Mouse (Mus musculus) CH12.LX (cell line): ENCODE measurements around the gene Ptgir. TPM values are rescaled to one million over a fixed set of nuclear protein-coding genes. Genes with fewer than 3 reads are reported as not detected.

Experiments used
- DNase-seq: peaks from one replicate; pipeline ENCODE4 v3.0.0-alpha.2; 2013; ENCODE audit errors: extremely low read depth
- H3K27ac ChIP-seq: 2 replicates; pipeline ENCODE4 v1.5.1; 2012; ENCODE audit warnings: low read depth, mild to moderate bottlenecking, control low read depth, moderate library complexity; ENCODE audit not compliant: insufficient read depth
- H3K27me3 ChIP-seq: replicated peaks from 2 replicates; pipeline ENCODE3; 2012; ENCODE audit warnings: inconsistent platforms
- H3K36me3 ChIP-seq, 2 experiments: replicated peaks in 1 of 2; 2 replicates each; pipeline versions ENCODE3 to v1.6.1; 2012; ENCODE audit warnings: inconsistent platforms in 1 of 2, low read length in 1 of 2, mild to moderate bottlenecking in 1 of 2, mixed read lengths in 1 of 2, moderate library complexity in 1 of 2; ENCODE audit not compliant: control insufficient read depth in 1 of 2, insufficient read depth in 1 of 2
- H3K4me1 ChIP-seq, 2 experiments: 2 replicates each; pipeline ENCODE4 v1.6.1; 2012; ENCODE audit warnings: inconsistent platforms in 1 of 2, moderate library complexity in 1 of 2; ENCODE audit not compliant: insufficient read depth in 2 of 2, control insufficient read depth in 1 of 2
- H3K4me2 ChIP-seq: 2 replicates; pipeline ENCODE4 v1.6.1; 2012; ENCODE audit warnings: low read depth, mild to moderate bottlenecking, control low read depth; ENCODE audit not compliant: poor library complexity, insufficient read depth, severe bottlenecking
- H3K4me3 ChIP-seq, 3 experiments: fragments of 150-350 bp in 1 of 3; sonication (generic) in 1 of 3; replicated peaks in 1 of 3; 2 replicates each; pipeline versions ENCODE3 to v1.5.1; 2011 to 2012; ENCODE audit warnings: low read depth in 2 of 3, low read length in 2 of 3, mild to moderate bottlenecking in 2 of 3, moderate library complexity in 2 of 3, control low read depth in 1 of 3, improper control_type of control experiment in 1 of 3, inconsistent platforms in 1 of 3, mixed read lengths in 1 of 3; ENCODE audit not compliant: poor library complexity in 1 of 3
- H3K79me2 ChIP-seq: replicated peaks from 2 replicates; pipeline ENCODE4 v1.6.1; 2012; ENCODE audit warnings: mild to moderate bottlenecking, moderate library complexity; ENCODE audit not compliant: control insufficient read depth, poor library complexity, insufficient read depth, severe bottlenecking; ENCODE audit errors: extremely low read depth
- H3K9ac ChIP-seq: 2 replicates; pipeline ENCODE4 v1.6.1; 2012; ENCODE audit warnings: low read depth, mild to moderate bottlenecking, control low read depth, moderate library complexity; ENCODE audit not compliant: insufficient read depth
- H3K9me3 ChIP-seq: replicated peaks from 2 replicates; pipeline ENCODE3; 2012; ENCODE audit warnings: low read length, inconsistent platforms, mixed read lengths
- BHLHE40 ChIP-seq: IDR thresholded peaks from 2 replicates; pipeline ENCODE4 v1.6.1; 2011; ENCODE audit warnings: mild to moderate bottlenecking, low read depth, low read length, improper control_type of control experiment
- CHD2 ChIP-seq: IDR thresholded peaks from 2 replicates; pipeline ENCODE4 v1.6.1; 2011; ENCODE audit warnings: low read length, improper control_type of control experiment
- EP300 ChIP-seq: IDR thresholded peaks from 2 replicates; pipeline ENCODE4 v1.6.1; 2011; ENCODE audit warnings: low read length, improper control_type of control experiment
- ETS1 ChIP-seq: conservative IDR thresholded peaks from 2 replicates; pipeline ENCODE4 v1.6.1; 2012; ENCODE audit warnings: low read depth, mild to moderate bottlenecking, inconsistent platforms, low read length, improper control_type of control experiment, moderate library complexity
- JUND ChIP-seq: conservative IDR thresholded peaks from 2 replicates; pipeline ENCODE4 v1.6.1; 2011; ENCODE audit warnings: low read depth, low read length, improper control_type of control experiment
- MAZ ChIP-seq: IDR thresholded peaks from 2 replicates; pipeline ENCODE4 v1.6.1; 2012; ENCODE audit warnings: low read depth, mild to moderate bottlenecking, inconsistent platforms, low read length, improper control_type of control experiment, moderate library complexity
- MXI1 ChIP-seq: IDR thresholded peaks from 2 replicates; pipeline ENCODE4 v1.6.1; 2011; ENCODE audit warnings: mild to moderate bottlenecking, low read depth, low read length, improper control_type of control experiment
- NRF1 ChIP-seq: IDR thresholded peaks from 2 replicates; pipeline ENCODE4 v1.6.1; 2014; ENCODE audit warnings: low read depth, mild to moderate bottlenecking, inconsistent platforms, low read length, improper control_type of control experiment, moderate library complexity
- PAX5 ChIP-seq: IDR thresholded peaks from 2 replicates; pipeline ENCODE4 v1.6.1; 2012; ENCODE audit warnings: low read length, inconsistent platforms, mixed read lengths
- POLR2AphosphoS2 ChIP-seq: IDR thresholded peaks from 2 replicates; pipeline ENCODE4 v1.6.1; 2011; ENCODE audit warnings: low read depth, low read length, improper control_type of control experiment
- SIN3A ChIP-seq: IDR thresholded peaks from 2 replicates; pipeline ENCODE4 v1.6.1; 2012; ENCODE audit warnings: low read length, improper control_type of control experiment, inconsistent platforms
- SMC3 ChIP-seq: IDR thresholded peaks from 2 replicates; pipeline ENCODE4 v1.6.1; 2011; ENCODE audit warnings: low read depth, low read length, improper control_type of control experiment
- TBP ChIP-seq: conservative IDR thresholded peaks from 2 replicates; pipeline ENCODE4 v1.6.1; 2011; ENCODE audit warnings: low read depth, low read length, improper control_type of control experiment
- TCF12 ChIP-seq: IDR thresholded peaks from 2 replicates; pipeline ENCODE4 v1.6.1; 2014; ENCODE audit warnings: low read depth, mild to moderate bottlenecking, inconsistent platforms, low read length, improper control_type of control experiment
- USF2 ChIP-seq: conservative IDR thresholded peaks from 2 replicates; pipeline ENCODE4 v1.6.1; 2011; ENCODE audit warnings: low read depth, low read length, improper control_type of control experiment
- ZKSCAN1 ChIP-seq: IDR thresholded peaks from 2 replicates; pipeline ENCODE4 v1.6.1; 2012; ENCODE audit warnings: low read depth, inconsistent platforms, low read length, improper control_type of control experiment, borderline replicate concordance
- dilution Hi-C: fragments of 300-500 bp; cut with MboI; formaldehyde crosslinking; loops from 2 replicates; pipeline ENCODE4 v1.14.3; 2020; ENCODE audit warnings: low sequenced_read_pairs; ENCODE audit not compliant: extremely low pct_unique_long_range_greater_than_20kb, extremely low pct_ligation_motif_present
- in situ Hi-C: fragments of 300-500 bp; cut with MboI; formaldehyde crosslinking; loops from 3 replicates; pipeline ENCODE4 v1.14.3; 2019; ENCODE audit warnings: low sequenced_read_pairs, low pct_ligation_motif_present, low pct_unique_long_range_greater_than_20kb, mixed read lengths
- polyA plus RNA-seq: library from polyadenylated mRNA; unstranded; fragments of >175 nt; gene quantifications from 2 replicates; pipeline ENCODE4 v1.2.1, GENCODE M21; 2012; ENCODE audit warnings: low read depth; ENCODE audit not compliant: insufficient read length
- total RNA-seq, 2 experiments: library from RNA; depleted of rRNA; stranded (reverse); fragments of 300-350 nt in 1 of 2; fragments of >200 nt in 1 of 2; gene quantifications; 2 replicates each; pipeline ENCODE4 v1.2.3; 2012 to 2014

Ptgir gene
- total and polyA plus RNA-seq, 3 experiments = 3.8 to 31.1 (median 7.0) TPM

GRCm38 (mm10) chr7:16908367-16908766, 2.1 kb downstream of the Ptgir start:
- Histone ChIP-seq H3K79me2 (no peaks in the 10 kb centered on the region), H3K27ac (no peak overlapping the region), H3K4me1 (peaks cover 44 to 70% of the 10 kb centered on the region in 2 experiments), H3K9me3 (no peaks in the 10 kb centered on the region), H3K27me3 (no peaks in the 10 kb centered on the region), H3K9ac (peak overlapping the region; percentile 42; the same call in 1 of the 2 replicates), H3K36me3 (peaks cover 3 to 39% of the 10 kb centered on the region in 2 experiments), H3K4me2 (peak overlapping the region; percentile 42), H3K4me3 (peak overlapping the region in 2 of 3 experiments; percentile 52 to 63)
- in situ Hi-C loops (loop anchor here (5.0 kb wide), 2 partner anchors 36 to 91 kb away; partner anchors contain the start of genes Fkrp and Strn4), dilution Hi-C loops (no loop called here)
- DNase-seq = no peak
- TF ChIP-seq CHD2 (no peak), MAZ (no peak), NRF1 (no peak), USF2 (no peak), SIN3A (no peak), POLR2AphosphoS2 (no peak), ZKSCAN1 (no peak), EP300 (no peak), TBP (no peak), ETS1 (no peak), PAX5 (no peak), MXI1 (no peak), JUND (no peak), BHLHE40 (no peak)

DNA sequence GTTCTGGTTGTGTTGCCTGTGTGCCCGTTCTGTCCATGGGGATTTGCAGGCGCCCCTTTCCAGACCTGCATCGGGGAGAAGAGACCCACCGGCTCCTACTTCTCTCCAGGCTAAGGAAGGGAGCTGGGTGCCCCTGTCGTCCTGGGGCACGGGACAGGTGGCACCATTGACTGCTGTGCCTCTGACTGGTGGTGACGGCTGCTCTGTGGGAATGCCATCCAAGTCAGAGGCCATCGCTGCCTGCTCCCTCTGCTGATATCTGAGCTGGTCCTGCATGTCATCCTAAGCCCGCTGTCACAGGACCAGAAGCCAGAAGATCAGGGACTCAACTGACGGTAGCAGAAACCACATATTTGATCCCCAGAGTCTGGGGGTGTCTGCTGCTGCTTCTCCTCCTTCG, 2.6 kb downstream of the Ptgir start:
- in situ Hi-C loops = loop anchor here (5.0 kb wide), 2 partner anchors 37 to 92 kb away; partner anchors contain the start of genes Fkrp and Strn4
- H3K27ac ChIP-seq = no peak overlapping the region

More for the DNA sequence above, 2.6 kb downstream of the Ptgir start:
- no peaks in the 10 kb centered on the region for H3K27me3 ChIP-seq
- no peak for DNase-seq
- peaks cover 39 to 69% of the 10 kb centered on the region in 2 experiments for H3K4me1 ChIP-seq
- no peaks in the 10 kb centered on the region for H3K9me3 ChIP-seq
- H3K4me2 ChIP-seq = no peak overlapping the region
- no peak overlapping the region for H3K9ac ChIP-seq
- dilution Hi-C loops = no loop called here
- H3K4me3 ChIP-seq = peak overlapping the region in 1 of 3 experiments; percentile 63
- H3K36me3 ChIP-seq = peaks cover 3 to 43% of the 10 kb centered on the region in 2 experiments
- TF ChIP-seq TCF12 (no peak), SMC3 (no peak), USF2 (no peak)
- no peaks in the 10 kb centered on the region for H3K79me2 ChIP-seq
